Mouse (Mus musculus) lung, postnatal 10 days (tissue): ENCODE data around the gene Arl2bp.

Source experiments
- DNase-seq: peaks from one replicate; pipeline ENCODE4 v3.0.0; 2021

Arl2bp gene

DNA sequence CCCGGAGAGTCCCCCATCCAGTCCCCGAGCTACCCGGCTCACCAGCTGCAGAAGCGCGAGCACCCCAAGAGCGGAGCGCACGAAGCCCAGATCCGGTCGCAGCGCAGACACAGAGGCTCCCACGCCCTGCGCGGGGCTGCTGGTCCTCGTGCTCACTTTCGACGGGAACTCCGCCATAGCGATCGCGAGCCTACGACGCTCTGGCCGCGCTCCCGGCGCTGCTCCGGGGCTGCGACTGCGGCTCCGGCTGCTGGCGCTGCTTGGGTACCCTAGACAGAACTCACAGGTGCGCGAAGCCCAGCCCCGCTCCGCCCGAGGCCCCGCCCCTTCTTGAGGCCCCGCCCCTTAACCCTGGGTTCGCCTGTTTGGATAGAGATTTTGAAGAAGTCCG is 29.6 kb downstream of the Arl2bp start, which contains the start of gene Pllp:
Pllp (minus strand) TSS at position 285 of the 391 bp plus-strand sequence.
- peak; percentile 47 for DNase-seq

DNA sequence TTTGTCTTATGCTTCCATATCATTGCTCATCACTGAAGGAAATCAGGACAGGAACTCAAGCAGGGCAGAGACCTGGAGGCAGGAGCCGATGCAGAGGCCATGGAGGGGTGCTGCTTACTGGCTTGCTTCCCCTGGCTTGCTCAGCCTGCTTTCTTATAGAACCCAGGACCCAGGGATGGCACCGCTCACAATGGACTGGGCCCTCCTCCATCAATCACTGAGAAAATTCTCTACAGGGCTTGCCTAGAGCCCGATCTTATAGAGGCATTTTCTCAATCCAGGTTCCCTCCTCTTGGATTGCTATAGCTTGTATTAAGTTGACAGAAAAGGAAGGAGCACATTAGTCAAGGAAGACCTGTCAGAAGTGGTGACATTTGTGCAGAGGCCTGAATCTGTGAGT is 30.2 kb downstream of the Arl2bp start:
- no peak for DNase-seq

DNA sequence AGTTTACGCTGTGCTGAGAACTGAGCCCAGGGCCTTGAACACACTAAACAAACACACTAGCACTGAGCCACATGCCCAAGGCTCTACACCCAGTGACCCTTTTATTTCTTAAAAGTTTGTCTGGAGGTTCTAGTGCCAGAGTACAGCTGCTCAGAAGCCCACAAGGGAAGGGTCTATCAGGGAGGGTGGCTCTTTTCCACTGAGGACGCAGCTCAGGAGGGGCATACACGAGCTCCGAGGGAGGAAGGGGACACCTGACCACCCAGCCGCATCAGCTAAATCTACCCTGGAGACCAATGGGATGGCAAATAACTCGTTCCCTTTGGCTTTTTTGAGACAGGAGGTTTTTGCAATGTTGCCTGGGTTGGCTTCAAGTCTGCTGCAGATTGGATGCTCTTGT is 31.6 kb downstream of the Arl2bp start:
- no peak for DNase-seq

DNA sequence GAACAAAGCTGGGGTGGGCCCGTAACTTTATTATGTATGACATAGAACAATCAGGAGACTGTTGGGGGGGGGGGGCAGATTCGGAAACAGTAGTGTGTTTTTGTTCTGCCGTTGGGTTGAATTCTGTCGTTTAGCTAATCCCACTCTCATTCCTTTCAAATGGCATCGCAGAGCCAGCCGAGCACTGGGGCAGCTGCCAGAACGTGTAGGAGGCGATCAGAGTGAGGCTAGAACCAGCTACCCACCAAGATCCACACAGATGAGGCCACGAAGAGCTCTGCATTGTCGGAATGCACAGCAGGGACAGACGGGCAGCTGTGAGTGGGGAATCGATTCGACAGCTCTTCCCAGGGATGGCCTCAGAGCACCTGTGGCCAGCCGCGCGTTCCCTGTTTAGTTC is 33.0 kb downstream of the Arl2bp start:
- no peak for DNase-seq

DNA sequence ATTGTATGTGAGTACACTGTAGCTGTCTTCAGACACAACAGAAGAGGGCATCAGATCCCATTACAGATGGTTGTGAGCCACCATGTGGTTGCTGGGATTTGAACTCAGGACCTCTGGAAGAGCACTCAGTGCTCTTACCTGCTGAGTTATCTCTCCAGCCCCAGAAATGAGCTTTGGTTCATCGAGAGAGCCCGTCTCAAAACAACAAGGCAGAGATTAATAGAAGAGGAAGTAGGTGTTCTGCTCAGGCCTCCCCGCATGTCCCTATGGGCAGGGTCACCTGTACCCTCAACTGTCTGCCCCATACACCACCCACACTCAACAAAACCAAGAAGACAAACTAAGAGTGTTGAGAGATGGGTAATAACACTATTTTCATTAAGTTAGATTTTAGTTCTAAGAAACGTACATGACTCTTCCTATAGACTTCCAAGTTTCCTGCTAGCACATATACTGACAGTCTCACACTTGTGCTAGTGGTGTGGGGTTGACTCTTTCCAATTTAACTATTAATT is 34.1 kb downstream of the Arl2bp start:
- DNase-seq = no peak

DNA sequence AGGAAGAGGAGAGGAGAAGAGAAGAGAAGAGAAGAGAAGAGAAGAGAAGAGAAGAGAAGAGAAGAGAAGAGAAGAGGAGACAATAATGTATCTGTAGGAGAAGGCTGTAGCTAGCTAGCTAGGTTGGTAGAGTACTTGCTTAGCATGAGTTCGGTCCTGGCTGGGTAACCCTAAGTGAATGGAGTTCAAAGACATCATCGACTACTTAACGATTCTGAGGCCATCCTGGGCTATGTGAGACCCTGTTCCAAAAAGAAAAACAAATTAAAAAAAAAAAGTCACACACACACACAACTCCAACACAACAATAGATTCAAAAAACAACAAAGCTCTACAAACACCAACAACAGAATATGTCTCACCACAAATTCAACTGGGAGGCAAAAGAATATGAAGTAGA is 35.8 kb downstream of the Arl2bp start:
- no peak for DNase-seq

DNA sequence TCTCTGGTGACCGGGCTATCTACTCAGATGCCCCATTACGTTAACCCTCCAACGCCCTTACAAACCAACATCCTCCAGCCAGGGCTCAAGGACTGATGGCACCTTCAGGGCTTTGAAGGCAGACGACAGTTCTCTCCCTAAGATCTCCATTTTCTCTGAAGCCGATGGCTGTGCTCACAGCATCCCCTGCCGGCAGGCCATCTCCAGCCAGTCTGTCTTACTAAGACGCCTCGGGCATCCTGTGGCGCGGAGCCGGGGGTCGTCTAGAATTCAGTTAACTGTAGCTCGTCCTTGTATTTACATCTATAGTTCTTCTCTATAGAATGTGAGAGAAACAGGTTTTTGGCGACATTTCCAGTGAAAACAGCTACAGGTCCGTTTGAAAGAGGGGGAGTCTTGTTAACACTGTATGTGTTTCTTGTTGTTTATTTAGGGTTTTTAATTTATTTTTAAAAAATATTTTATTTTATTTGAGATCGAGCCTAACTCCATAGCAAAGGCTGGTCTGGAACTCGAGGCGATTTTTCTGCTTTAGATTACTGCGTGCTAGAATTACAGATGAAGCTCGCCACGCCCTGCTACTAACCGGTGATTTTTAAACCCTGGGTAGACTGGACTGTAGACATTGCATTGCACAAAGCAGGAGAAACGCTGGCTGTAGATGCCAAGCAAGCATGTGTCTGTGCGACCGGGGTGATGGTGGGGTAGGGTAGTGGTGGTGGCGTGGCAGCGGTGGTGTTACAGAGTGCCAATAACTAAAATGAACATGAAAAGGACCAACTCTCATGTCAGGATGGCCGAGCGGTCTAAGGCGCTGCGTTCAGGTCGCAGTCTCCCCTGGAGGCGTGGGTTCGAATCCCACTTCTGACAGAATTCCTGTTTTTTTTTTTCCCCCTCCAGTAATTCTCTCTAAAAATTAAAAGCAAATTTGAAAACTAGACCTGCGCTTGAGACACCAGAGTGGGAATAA is 36.7 kb downstream of the Arl2bp start:
- peak; percentile 91 for DNase-seq

DNA sequence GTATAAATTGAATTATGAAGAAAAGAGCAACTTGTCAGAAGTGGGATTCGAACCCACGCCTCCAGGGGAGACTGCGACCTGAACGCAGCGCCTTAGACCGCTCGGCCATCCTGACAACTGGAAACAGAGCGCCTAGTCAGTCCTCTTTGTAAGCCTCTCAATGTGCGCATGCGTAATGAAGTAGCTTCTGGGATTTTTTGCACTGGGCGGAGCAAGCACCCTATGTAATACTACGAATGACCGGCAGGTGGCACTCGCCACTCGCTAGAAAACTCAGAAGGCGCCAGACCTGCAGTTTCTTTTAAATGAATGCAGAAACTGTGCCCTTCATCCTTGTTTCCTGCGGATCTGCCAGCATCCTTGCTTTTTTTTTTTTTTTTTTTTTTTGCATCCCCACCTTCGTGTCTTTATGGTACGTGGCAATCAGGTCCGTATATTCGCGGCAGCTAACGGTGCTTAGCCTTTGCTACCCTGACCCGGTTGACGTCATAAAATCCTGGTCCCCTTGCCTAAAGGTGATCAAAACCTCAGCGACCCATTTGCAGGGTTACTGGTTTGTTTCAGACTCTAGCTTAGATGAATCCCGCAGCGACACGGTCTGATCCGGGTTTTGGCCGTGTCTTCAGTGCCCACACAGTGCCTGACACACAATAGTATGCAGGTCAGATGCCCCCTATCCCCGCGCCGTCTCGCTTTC is 37.7 kb downstream of the Arl2bp start:
- peak; percentile 95 for DNase-seq

DNA sequence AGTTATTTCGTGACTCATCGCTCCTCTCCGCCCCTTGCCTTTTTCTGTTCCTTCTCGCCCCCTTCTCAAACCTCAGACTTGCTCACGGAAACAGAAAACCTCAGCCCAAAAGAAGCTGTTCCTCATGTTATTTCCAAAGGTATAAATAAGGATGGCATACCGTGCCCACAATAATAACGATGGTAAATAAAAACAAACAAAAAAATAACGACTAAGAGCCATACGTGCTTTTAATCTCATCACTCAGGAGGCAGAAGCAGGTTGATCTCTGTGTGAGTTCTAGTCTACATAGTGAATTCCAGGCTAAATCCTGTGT is 38.2 kb downstream of the Arl2bp start:
- no peak for DNase-seq

DNA sequence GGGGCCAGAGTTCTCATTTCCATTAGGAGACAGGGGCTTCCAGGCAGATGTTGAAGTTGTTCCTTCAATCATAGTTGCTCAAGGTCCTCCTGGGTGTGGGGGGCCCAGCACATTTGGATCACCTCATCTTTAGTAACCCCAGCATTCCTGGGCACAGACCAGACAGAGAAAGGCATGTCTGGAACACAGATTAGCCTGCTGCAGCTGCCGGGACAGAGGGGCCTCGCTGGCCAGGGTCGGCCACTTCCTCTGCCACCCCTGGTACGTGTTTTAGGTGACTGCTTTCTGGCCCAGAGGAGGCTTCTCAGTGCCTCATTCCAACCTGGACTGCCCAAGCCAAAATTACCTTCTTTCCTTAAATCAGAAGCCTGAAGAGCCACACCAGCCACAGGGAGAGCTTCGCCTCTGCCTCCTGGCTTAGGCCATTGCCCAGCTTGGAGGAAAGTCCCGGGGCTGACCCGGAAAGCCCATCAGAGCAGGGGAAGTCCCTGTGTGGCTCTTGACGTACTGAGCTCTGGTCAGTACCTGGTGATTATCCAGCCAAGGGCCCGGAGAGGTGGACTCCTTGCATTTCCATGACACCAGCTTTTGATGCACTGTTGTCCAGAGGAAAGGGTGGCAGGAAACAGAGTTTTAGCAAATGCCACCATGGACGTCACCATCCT is 39.3 kb downstream of the Arl2bp start:
- no peak for DNase-seq

DNA sequence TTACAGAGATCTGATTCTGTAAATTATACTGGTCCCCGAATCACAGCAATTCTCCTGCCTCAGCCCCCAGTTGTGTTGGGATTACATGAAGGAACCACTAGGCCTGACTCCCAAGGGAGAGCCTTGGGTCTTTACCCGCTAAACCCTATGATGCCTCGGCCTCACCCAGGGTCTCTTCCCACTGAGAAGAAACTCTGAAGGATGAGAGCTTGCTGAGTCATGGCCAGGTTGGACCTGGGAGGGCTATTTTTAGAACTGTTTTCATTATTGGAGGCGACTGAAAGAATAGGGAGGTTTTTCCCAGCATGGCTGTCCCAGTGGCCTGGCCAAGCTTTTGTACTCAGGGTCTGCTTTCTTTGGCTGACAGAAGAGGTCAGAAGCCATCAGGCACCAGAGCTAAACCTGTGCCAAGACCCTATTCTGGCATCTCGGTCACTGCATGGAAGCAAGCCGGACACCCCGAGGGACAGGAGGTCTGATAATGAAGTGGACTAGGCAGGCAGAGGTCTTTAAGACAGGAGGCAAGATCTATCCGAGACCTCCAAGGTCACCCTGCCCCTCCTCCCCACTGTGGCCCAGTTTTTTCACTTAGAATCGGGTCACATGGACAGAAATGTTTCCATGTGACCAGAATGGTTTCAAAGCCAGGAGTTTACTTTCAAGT is 40.5 kb downstream of the Arl2bp start:
- DNase-seq = no peak

DNA sequence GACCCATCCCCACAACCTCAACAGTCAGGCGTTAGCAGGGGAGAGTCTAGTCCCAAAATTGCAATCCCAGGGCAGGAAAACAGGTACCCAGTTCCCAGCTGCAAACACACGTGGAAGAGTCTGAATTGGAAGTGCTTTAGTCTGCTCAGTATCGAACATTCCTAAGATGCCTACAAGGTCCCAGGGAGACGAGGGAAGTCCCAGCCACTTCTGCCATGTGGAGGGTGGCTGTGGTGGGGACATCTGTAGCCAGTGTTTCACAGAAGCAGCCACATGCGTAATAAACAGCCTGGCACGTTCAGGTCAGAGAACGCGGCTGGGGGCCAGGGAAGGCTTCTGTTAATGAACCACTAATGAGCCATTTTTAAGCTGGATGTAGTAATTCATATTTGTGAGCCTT is 43.9 kb downstream of the Arl2bp start:
- DNase-seq = no peak

DNA sequence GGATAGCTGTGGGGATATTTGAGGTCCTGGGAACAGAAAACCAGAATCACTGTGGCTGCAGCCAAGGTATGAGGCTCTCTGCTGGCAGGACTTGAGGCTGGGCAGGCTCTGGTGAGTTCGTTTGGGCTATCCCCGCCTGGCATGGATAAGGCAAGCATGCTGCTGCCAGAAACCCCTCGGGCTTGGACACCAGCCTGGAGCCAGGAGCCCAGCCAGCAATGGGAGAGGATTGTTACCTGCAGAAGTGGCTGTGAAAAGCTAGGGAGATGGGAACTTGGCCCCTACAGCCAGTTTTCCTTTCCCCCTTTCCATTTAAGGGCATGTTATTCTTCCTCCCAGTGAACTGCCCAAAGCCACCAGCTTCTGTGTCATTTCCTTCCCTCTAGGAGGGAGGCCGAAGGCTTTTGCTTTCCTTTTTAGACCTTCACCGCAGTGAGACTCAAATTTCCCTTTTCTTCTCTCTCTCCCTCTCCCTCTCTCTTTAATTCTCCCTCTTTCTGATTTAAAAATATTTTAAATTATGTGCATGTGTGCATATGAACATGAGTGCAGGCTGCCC is 44.8 kb downstream of the Arl2bp start:
- no peak for DNase-seq

DNA sequence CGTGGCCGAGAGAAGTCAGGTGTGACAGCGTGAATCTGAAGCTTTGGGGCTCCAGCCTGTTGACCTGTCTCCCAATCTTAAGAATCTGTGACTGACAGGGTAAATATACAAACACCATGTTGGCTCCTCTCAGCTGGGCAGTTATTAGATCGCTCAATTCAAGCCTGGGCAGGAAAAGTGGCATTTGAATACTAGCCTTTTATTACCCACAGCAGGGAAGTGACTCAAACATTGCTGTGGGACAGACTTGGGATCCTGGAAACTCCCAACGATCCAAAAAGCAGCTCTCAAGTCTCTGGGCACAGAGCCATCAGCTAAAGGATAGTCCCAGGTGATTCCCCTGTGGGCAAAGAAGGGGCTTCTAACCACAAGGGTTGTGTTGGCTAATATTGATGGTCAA is 48.2 kb downstream of the Arl2bp start:
- no peak for DNase-seq

DNA sequence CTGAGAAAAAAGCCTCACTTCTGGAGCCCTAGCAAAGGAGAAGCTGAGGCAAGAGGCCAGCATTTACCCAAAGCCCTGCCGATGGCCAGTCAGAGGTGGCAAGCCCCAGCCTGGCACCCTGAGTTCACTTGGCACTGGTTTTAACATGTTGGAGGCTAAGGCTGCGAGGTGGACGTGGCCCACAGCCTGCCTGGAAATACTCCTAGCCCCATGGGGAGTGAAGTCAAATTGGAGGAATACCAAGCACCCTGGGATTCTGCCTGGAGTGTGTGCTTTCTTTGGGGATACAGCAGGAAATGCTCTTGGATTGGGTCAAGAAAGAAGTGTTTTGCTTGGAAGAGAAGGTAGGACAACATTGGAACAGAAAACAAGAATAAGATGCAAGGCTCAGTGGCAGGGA is 49.5 kb downstream of the Arl2bp start:
- DNase-seq = no peak

DNA sequence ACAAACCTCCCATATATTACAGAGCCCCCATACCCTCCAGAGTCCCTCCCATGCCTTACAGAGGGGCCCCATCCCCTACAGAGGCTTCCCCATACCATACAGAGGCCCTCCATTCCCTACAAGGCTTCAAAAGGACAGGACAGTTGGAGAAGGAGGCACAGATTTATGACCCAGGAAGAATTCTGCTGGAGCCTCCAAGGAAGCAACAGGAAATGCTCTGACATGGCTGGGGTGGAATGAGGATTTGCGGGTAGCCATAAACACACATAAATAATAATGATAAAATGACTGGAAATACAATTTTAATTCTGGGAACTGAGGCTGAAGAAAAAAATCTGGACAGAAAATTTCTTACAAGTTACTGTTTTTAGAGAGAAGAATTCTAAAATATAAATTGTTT is 50.4 kb downstream of the Arl2bp start:
- DNase-seq = no peak
